Mouse (Mus musculus) cortical plate, adult 2 months (tissue): ENCODE measurements around the gene Tbc1d25. TPM values are rescaled to one million over a fixed set of nuclear protein-coding genes. Genes with fewer than 3 reads are reported as not detected.

ENCODE experiments used
- H3K27ac ChIP-seq: fragments of 200-500 bp; 2 replicates; pipeline ENCODE4 v1.5.1; 2012; ENCODE audit warnings: low read length, control low read depth, inconsistent platforms; ENCODE audit not compliant: insufficient read depth
- H3K4me1 ChIP-seq: fragments of 200-500 bp; 2 replicates; pipeline ENCODE4 v1.6.1; 2011; ENCODE audit warnings: low read length; ENCODE audit not compliant: control insufficient read depth, insufficient read depth
- H3K4me3 ChIP-seq: fragments of 200-500 bp; 2 replicates; pipeline ENCODE4 v1.5.1; 2011; ENCODE audit warnings: mild to moderate bottlenecking, low read length, control low read depth; ENCODE audit not compliant: insufficient read depth
- CTCF ChIP-seq: fragments of 200-500 bp; IDR thresholded peaks from 2 replicates; pipeline ENCODE4 v1.5.1; 2011; ENCODE audit warnings: mild to moderate bottlenecking, control low read depth, low read length; ENCODE audit not compliant: insufficient read depth; ENCODE audit errors: extremely low read depth
- POLR2A ChIP-seq: fragments of 200-500 bp; IDR thresholded peaks from 2 replicates; pipeline ENCODE4 v1.6.1; 2011; ENCODE audit warnings: mild to moderate bottlenecking, low read length, control low read depth; ENCODE audit not compliant: insufficient read depth; ENCODE audit errors: extremely low read depth
- polyA plus RNA-seq: library from polyadenylated mRNA; depleted of rRNA; stranded (reverse); fragments of >200 nt; gene quantifications from 2 replicates; pipeline ENCODE4 v1.2.3, GENCODE M21; 2012

Gene Tbc1d25
- polyA plus RNA-seq, 1 experiment: 19.8 TPM

DNA sequence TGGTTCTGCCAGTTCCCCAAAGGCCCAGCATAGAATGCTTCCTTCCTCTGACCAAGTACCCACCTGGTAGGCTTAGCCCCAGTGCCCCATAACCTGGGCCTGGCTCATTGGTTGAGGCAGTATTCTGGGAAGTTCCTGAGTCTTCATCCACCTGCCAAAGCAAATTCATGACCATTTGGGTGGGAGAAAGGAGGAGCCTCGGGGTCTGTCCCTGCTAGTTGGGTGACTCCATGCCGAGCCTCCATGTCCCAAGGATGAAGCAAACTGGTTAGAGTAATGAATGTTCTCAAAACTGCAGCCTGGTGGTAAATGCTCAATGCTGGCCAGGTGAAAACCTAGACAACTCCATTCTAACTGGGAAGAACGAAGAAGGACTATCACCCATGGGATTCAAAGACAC is 34.9 kb downstream of the Tbc1d25 start:
- no peak overlapping the region for H3K4me3 ChIP-seq
- no peaks in the 10 kb centered on the region; the same call in 1 of the 2 replicates for H3K4me1 ChIP-seq
- TF ChIP-seq CTCF (no peak), POLR2A (no peak)
- H3K27ac ChIP-seq: no peak overlapping the region

- no peak overlapping the region for H3K4me3 ChIP-seq
- no peak overlapping the region for H3K27ac ChIP-seq
- no peak for TF ChIP-seq POLR2A
- no peak for TF ChIP-seq CTCF
- H3K4me1 ChIP-seq: no peaks in the 10 kb centered on the region; the same call in 1 of the 2 replicates
Measured at GRCm38 (mm10) chrX:8140446-8140845, 35.5 kb downstream of the Tbc1d25 start.

DNA sequence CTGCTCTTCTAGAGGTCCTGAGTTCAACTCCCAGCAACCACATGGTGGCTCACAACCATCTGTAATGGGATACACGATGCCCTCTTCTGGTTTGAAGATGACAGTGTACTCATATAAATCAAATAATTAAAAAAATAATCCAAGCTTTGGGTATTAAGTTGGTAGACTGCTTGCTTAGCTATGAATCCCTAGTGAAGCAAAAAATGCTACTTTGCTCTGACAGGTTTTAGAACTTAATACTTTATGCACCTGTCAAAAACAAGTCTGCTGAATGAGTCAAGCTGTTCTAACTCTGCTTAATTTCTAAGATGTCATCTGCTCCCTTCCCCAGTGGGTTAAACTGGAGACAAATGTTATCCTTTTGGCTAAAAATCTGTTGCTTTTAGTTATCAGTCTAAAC is 36.5 kb downstream of the Tbc1d25 start:
- TF ChIP-seq CTCF: no peak
- no peak for TF ChIP-seq POLR2A
- H3K4me3 ChIP-seq: no peak overlapping the region
- H3K4me1 ChIP-seq: no peaks in the 10 kb centered on the region; the same call in 1 of the 2 replicates
- H3K27ac ChIP-seq: no peak overlapping the region

DNA sequence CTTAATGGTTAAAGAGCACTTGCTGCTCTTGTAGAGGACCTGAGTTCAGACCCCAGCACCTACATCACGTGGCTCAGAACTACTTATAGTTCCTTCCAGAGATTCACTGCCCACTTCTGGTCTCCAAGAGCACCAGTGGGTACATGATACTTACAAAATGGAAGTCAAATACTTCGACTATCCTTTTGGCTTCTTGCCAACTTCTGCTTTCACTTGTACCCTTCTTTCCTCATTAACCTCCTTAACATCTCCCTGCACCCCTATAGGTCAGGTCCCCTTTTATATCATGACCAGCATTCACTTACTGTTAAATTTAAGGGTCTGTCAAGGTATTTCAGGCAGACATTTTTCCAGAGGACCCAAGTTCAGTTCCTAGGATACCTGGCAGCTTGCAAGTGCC is 40.1 kb downstream of the Tbc1d25 start:
- TF ChIP-seq POLR2A: no peak
- no peak for TF ChIP-seq CTCF
- H3K4me1 ChIP-seq: peaks cover 1% of the 10 kb centered on the region; the same call in 1 of the 2 replicates
- no peak overlapping the region for H3K4me3 ChIP-seq
- no peak overlapping the region for H3K27ac ChIP-seq

- Histone ChIP-seq H3K4me3 (peak within 1 kb of the TSS; percentile 67), H3K4me1 (peaks cover 1% of the 10 kb centered on the region; the same call in 1 of the 2 replicates), H3K27ac (peak within 1 kb of the TSS; percentile 91)
- TF ChIP-seq CTCF (no peak), POLR2A (peak; percentile 88)
Measured at GRCm38 (mm10) chrX:8132017-8132976, 43.7 kb downstream of the Tbc1d25 start, which contains the start of gene Wdr13. Gene Wdr13 (minus strand): TSS chrX:8132892.

GRCm38 (mm10) chrX:8131393-8131792 is 44.6 kb downstream of the Tbc1d25 start:
- TF ChIP-seq CTCF (no peak), POLR2A (no peak)
- peaks cover 1% of the 10 kb centered on the region; the same call in 1 of the 2 replicates for H3K4me1 ChIP-seq
- H3K27ac ChIP-seq: no peak overlapping the region
- H3K4me3 ChIP-seq: no peak overlapping the region

GRCm38 (mm10) chrX:8125235-8125634 is 50.7 kb downstream of the Tbc1d25 start:
- TF ChIP-seq POLR2A (no peak), CTCF (0 out of 2 replicates have a peak, but pooled peaks have one; percentile 2)
- Histone ChIP-seq H3K4me1 (no peaks in the 10 kb centered on the region), H3K27ac (no peak overlapping the region), H3K4me3 (no peak overlapping the region)

DNA sequence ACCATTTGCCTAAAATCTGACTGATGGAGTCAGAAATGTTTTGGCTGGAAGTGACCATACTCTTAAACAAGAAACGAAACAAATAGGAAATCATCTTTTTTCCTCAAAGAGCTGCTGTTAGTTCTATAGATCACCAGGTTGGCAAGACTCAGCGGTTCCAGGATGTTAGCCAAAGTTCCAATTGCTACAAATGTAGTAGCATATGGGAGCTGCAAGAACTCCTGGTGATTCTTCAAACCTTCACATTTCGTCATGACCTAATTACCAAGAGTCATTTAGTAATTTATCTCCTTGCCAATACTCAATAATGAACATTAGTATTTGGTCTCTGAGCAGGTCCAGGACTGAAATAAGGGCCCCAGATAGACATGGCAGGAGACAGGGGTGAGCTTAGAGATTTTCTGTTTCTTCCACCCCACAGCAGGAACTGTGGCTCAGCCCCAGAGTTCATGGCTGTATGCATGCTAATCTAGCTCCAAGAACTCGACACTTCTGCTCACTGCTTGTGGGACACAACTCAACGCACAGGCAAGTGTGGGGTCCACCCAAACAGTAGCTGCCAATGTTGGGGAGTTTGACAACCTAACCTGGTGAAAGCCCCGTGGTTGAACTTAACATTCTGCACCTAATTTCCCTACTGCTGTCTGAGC is 52.0 kb downstream of the Tbc1d25 start:
- TF ChIP-seq CTCF: no peak
- TF ChIP-seq POLR2A: no peak
- Histone ChIP-seq H3K27ac (no peak overlapping the region), H3K4me3 (no peak overlapping the region), H3K4me1 (no peaks in the 10 kb centered on the region)

DNA sequence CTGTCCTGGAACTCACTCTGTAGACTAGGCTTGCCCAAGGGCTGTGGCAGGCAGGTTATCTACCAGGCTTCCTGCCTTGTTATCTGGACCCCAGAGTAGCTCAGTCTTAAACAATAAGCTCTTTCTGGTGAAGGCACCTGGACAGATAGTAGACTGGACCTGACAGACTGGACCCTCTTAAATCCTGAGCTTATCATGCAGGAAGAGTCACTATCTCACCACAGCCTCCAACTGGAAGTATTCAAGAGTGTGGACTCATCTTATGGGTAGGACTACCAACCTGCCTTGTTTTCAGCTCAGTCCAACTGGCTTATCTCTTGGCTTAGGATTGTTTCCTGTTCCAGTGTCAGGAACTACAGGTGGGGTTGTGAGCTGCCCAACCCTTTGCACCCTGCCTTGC is 58.7 kb downstream of the Tbc1d25 start:
- TF ChIP-seq POLR2A (no peak), CTCF (no peak)
- H3K27ac ChIP-seq: no peak overlapping the region
- H3K4me1 ChIP-seq: no peaks in the 10 kb centered on the region
- no peak overlapping the region for H3K4me3 ChIP-seq

DNA sequence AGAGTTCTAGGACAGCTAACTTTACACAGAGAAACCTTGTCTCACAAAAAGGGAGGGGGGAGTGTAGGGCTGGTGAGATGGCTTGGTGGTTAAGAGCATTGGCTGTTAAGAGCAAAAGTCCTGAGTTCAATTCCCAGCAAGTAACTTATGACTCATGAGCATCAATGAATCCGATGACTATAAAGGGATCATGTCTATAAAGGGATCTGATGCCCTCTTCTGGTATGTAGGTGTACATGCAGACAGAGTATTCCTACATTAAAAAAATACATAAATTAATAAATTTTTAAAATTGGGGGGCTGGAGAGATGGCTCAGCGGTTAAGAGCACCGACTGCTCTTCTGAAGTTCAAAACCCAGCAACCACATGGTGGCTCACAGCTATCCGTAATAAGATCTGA is 60.7 kb downstream of the Tbc1d25 start:
- TF ChIP-seq POLR2A: no peak
- TF ChIP-seq CTCF: no peak
- no peak overlapping the region for H3K4me3 ChIP-seq
- no peak overlapping the region for H3K27ac ChIP-seq
- no peaks in the 10 kb centered on the region for H3K4me1 ChIP-seq
